Mouse (Mus musculus): ENCODE data around the gene Tecr. TPM values are rescaled to one million over a fixed set of nuclear protein-coding genes. Genes with fewer than 3 reads are reported as not detected.

Tecr gene
- total and polyA plus RNA-seq, 3 experiments, result 445 to 935 (median 505) TPM

DNA sequence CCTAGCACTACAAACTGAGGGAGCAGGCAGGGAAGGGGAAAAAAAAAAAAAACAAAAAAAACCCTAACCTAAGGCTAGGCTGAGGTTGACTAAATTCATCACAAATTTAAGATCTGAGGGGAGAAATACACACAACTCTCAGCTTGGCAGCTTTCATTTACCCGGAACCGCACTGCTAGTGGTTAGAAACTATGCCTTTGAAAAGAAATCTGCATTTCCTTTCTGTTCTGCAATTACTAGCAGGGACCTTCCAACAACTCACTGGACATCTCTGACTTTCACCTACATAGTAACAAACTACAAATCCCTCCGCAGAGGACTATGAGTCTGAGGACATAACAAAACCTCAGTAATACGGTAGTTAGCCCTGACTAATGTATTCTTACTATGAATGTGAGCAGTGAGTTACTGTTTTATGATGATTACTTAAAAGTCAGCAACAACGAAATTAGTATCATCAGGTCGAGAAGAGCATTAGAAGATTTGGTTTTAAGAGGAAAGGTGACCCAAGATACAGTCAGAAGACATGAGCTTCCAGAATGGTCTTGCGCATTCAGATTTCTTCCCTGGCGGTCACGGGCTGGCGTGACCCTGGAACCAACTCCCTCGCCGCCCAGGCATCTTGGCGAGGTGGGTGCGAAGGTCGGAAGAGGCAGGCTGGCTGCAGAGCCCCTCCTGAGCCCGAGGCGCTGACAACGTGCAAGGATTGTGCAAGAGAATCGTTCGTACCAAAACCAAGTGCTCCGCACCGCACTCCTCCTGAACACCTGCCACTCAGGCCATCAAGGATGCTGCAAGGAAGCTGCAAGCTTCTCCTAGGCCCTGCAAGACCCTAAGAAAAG lies 14.2 kb downstream of the Tecr start:
- Histone ChIP-seq H3K4me1 (ENCODE audit: control insufficient read depth, insufficient read depth, low read length) (no peaks in the 10 kb centered on the region; the same call in 1 of the 2 replicates), H3K9ac (ENCODE audit: low read depth, low read length) (peak overlapping the region; percentile 87), H3K79me2 (replicated peaks; ENCODE audit: control insufficient read depth, insufficient read depth, low read length) (0 out of 2 replicates have a peak, but pooled peaks cover 1% of the 10 kb centered on the region), H3K27ac (peak overlapping the region; percentile 67), H3K36me3 (ENCODE audit: control insufficient read depth, insufficient read depth, low read length) (peaks cover 4% of the 10 kb centered on the region), H3K4me3 (peak overlapping the region; percentile 61), H3K27me3 (ENCODE audit: control insufficient read depth, insufficient read depth, low read length) (no peaks in the 10 kb centered on the region)
- 4% methylated on average over 22 of the region's 22 CpGs for WGBS
- no peak for TF ChIP-seq POLR2A (IDR thresholded peaks at IDR 0.05; ENCODE audit: insufficient read depth, low read depth, low read length)
- no peak for TF ChIP-seq CTCF (IDR thresholded peaks at IDR 0.05)
- TF ChIP-seq EP300 (IDR thresholded peaks at IDR 0.05; ENCODE audit: insufficient read depth, low read depth, low read length), result no peak
- intact Hi-C loops (cut with DNase I), result loop anchor here (1.0 to 5.0 kb wide), 3 partner anchors 14 to 261 kb away; partner anchors contain the start of genes Elmod2 and Tecr
- no peak for DNase-seq

DNA sequence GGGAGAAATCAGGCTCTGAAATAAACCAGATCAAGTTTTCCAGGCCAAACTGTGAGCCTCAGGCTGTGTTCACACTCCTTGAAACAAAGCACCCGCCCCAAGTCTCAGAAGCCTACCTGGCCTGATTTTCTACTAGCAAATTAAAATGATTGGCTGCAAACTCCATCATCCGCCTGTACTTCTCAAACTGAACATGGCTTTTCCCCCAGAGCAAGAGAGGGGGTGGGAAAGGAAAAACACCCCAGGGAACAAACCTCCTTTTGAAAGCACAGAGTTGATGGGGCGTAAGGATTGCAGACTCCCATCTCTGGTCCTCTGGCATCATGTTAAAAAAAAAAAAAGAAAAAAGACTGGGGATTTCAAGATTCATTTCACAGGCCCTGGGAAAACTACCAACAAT lies 15.1 kb downstream of the Tecr start:
- peaks cover 4% of the 10 kb centered on the region for H3K36me3 ChIP-seq (ENCODE audit: control insufficient read depth, insufficient read depth, low read length)
- H3K4me3 ChIP-seq, result no peak overlapping the region
- no peaks in the 10 kb centered on the region for H3K27me3 ChIP-seq (ENCODE audit: control insufficient read depth, insufficient read depth, low read length)
- TF ChIP-seq CTCF (IDR thresholded peaks at IDR 0.05) (no peak), POLR2A (IDR thresholded peaks at IDR 0.05; ENCODE audit: insufficient read depth, low read depth, low read length) (no peak), EP300 (IDR thresholded peaks at IDR 0.05; ENCODE audit: insufficient read depth, low read depth, low read length) (no peak)
- H3K79me2 ChIP-seq (replicated peaks; ENCODE audit: control insufficient read depth, insufficient read depth, low read length), result peaks cover 1% of the 10 kb centered on the region; the same call in 1 of the 2 replicates
- H3K4me1 ChIP-seq (ENCODE audit: control insufficient read depth, insufficient read depth, low read length), result peaks cover 2% of the 10 kb centered on the region; the same call in 1 of the 2 replicates
- no peak overlapping the region for H3K27ac ChIP-seq
- no peak overlapping the region for H3K9ac ChIP-seq (ENCODE audit: low read depth, low read length)
- WGBS, result 78% methylated on average over 3 of the region's 3 CpGs
- DNase-seq, result no peak
- intact Hi-C loops (cut with DNase I), result loop anchor here (2.0 to 5.0 kb wide), 2 partner anchors 20 to 260 kb away; partner anchors contain the start of gene Elmod2

DNA sequence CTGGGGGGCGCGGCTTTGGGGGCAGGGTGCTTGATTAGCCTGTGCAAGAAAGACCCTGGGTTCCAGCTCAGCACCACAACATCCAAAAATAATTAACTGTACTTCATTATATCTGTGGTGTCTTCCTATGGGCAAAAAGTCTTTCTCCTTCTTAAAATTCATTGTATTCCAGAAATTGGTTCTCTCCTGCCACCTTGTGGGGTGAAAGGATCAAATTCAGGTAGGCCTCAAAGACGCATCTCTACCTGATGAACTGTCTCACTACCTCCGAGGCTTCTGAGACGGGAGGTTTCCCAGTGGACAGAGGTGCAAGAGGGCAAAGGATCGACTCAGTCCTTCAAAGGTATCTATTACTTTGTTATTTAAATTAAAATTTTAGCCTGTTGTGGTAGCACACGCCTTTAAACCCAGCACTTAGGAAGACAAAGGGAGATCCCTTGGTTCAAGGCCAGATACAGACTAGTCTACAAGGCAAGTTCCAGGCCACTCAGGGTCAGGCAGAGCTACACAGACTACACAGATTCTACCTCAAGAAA lies 17.2 kb downstream of the Tecr start:
- no peak overlapping the region for H3K4me3 ChIP-seq
- intact Hi-C loops (cut with DNase I), result loop anchor here (5.0 kb wide), 1 partner anchor 258 kb away; the partner anchor contains the start of gene Elmod2
- no peak overlapping the region for H3K9ac ChIP-seq (ENCODE audit: low read depth, low read length)
- H3K27me3 ChIP-seq (ENCODE audit: control insufficient read depth, insufficient read depth, low read length), result no peaks in the 10 kb centered on the region
- no peak overlapping the region for H3K27ac ChIP-seq
- peaks cover 1% of the 10 kb centered on the region; the same call in 1 of the 2 replicates for H3K79me2 ChIP-seq (replicated peaks; ENCODE audit: control insufficient read depth, insufficient read depth, low read length)
- no peak for DNase-seq
- 85% methylated on average over 7 of the region's 7 CpGs for WGBS
- peaks cover 2% of the 10 kb centered on the region; the same call in 1 of the 2 replicates for H3K4me1 ChIP-seq (ENCODE audit: control insufficient read depth, insufficient read depth, low read length)
- H3K36me3 ChIP-seq (ENCODE audit: control insufficient read depth, insufficient read depth, low read length), result peaks cover 4% of the 10 kb centered on the region
- TF ChIP-seq EP300 (IDR thresholded peaks at IDR 0.05; ENCODE audit: insufficient read depth, low read depth, low read length) (no peak), CTCF (IDR thresholded peaks at IDR 0.05) (peak; percentile 45)

DNA sequence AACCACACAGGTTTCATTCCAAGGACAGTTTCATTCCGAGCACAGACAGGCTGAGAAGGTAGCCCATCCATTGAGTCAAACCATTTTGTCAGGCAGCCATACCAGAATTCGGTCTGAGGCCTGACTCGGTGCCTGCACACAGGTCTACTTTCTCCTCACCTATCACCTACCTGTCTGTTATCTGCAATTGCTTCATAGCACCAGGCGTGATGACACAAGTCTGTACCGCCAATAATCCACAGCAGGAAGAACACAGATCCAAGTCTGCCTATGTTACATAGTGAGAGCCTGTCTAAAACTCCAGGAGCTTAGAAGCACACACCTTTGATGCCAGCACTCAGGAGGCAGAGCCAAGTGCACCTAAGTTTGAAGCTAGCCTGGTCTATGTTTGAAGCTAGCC lies 18.9 kb downstream of the Tecr start:
- no peak overlapping the region for H3K27ac ChIP-seq

DNA sequence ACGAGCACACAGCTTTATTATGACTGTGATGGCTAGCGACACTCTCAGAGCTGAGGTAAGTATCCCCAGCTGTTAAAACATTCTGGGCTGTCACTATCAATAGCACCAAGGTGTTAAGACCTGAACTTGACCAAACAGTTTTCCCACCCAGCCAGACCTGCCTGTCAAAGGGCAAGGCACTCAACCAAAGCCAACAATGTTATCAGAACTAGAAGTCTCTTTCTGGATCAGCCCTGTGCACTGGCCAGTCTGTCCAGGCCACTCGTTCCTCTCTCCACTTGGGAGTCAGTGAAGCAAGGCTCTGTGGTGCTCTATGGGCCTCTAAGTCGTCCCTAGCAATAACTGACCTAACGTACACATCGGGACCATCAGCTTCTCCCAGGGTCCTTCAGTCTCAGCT lies 20.1 kb downstream of the Tecr start:
- intact Hi-C loops (cut with DNase I), result no loop called here
- peaks cover 7% of the 10 kb centered on the region; the same call in 1 of the 2 replicates for H3K79me2 ChIP-seq (replicated peaks; ENCODE audit: control insufficient read depth, insufficient read depth, low read length)
- 58% methylated on average over 6 of the region's 6 CpGs for WGBS
- no peak overlapping the region for H3K9ac ChIP-seq (ENCODE audit: low read depth, low read length)
- DNase-seq, result no peak
- TF ChIP-seq POLR2A (IDR thresholded peaks at IDR 0.05; ENCODE audit: insufficient read depth, low read depth, low read length) (0 out of 2 replicates have a peak, but pooled peaks have one; percentile 16), EP300 (IDR thresholded peaks at IDR 0.05; ENCODE audit: insufficient read depth, low read depth, low read length) (no peak)
- no peak overlapping the region for H3K4me3 ChIP-seq
- peaks cover 7% of the 10 kb centered on the region; the same call in 1 of the 2 replicates for H3K4me1 ChIP-seq (ENCODE audit: control insufficient read depth, insufficient read depth, low read length)
- no peak overlapping the region for H3K27ac ChIP-seq
- peaks cover under 1% of the 10 kb centered on the region; the same call in 1 of the 2 replicates for H3K36me3 ChIP-seq (ENCODE audit: control insufficient read depth, insufficient read depth, low read length)
- H3K27me3 ChIP-seq (ENCODE audit: control insufficient read depth, insufficient read depth, low read length), result no peaks in the 10 kb centered on the region

More for the DNA sequence above, 18.9 kb downstream of the Tecr start:
- no peaks in the 10 kb centered on the region for H3K27me3 ChIP-seq (ENCODE audit: control insufficient read depth, insufficient read depth, low read length)
- H3K9ac ChIP-seq (ENCODE audit: low read depth, low read length), result no peak overlapping the region
- peaks cover 7% of the 10 kb centered on the region for H3K4me1 ChIP-seq (ENCODE audit: control insufficient read depth, insufficient read depth, low read length)
- H3K4me3 ChIP-seq, result no peak overlapping the region
- no peak for DNase-seq
- 84% methylated on average over 5 of the region's 5 CpGs for WGBS
- H3K79me2 ChIP-seq (replicated peaks; ENCODE audit: control insufficient read depth, insufficient read depth, low read length), result peaks cover 7% of the 10 kb centered on the region; the same call in 1 of the 2 replicates
- intact Hi-C loops (cut with DNase I), result no loop called here
- H3K36me3 ChIP-seq (ENCODE audit: control insufficient read depth, insufficient read depth, low read length), result peaks cover 4% of the 10 kb centered on the region
- TF ChIP-seq EP300 (IDR thresholded peaks at IDR 0.05; ENCODE audit: insufficient read depth, low read depth, low read length), result no peak
- TF ChIP-seq POLR2A (IDR thresholded peaks at IDR 0.05; ENCODE audit: insufficient read depth, low read depth, low read length), result no peak
- no peak for TF ChIP-seq CTCF (IDR thresholded peaks at IDR 0.05)

Data from heart, adult 2 months (tissue).